Mouse (Mus musculus) midbrain, embryonic 12.5 days (tissue): Measurements from ENCODE around the gene Tnnt3. TPM values are rescaled to one million over a fixed set of nuclear protein-coding genes. Genes with fewer than 3 reads are reported as not detected.

Experiments used
- ATAC-seq: fragments of 200-750 bp; cut with Nextera tagmentation; 2 replicates; pipeline ENCODE4 v1.8.0; 2017; ENCODE audit warnings: low read depth, moderate TSS enrichment, moderate library complexity; ENCODE audit not compliant: low FRiP score
- H3K27ac ChIP-seq: fragments of 300-500 bp; sonication (generic); replicated peaks from 2 replicates; pipeline ENCODE4 v1.5.1; 2016; ENCODE audit warnings: mild to moderate bottlenecking
- H3K27me3 ChIP-seq: fragments of 300-500 bp; sonication (generic); 2 replicates; pipeline ENCODE4 v1.6.1; 2016; ENCODE audit warnings: mild to moderate bottlenecking
- H3K36me3 ChIP-seq: fragments of 300-500 bp; sonication (generic); 2 replicates; pipeline ENCODE4 v1.6.1; 2016
- H3K4me1 ChIP-seq: fragments of 300-500 bp; sonication (generic); 2 replicates; pipeline ENCODE4 v1.6.1; 2016
- H3K4me2 ChIP-seq: fragments of 300-500 bp; sonication (generic); replicated peaks from 2 replicates; pipeline ENCODE4 v1.6.1; 2016; ENCODE audit warnings: mild to moderate bottlenecking, moderate library complexity
- H3K4me3 ChIP-seq: fragments of 300-500 bp; sonication (generic); 2 replicates; pipeline ENCODE4 v1.5.1; 2016; ENCODE audit warnings: mild to moderate bottlenecking
- H3K9ac ChIP-seq: fragments of 300-500 bp; sonication (generic); replicated peaks from 2 replicates; pipeline ENCODE4 v1.6.1; 2016; ENCODE audit warnings: mild to moderate bottlenecking, moderate library complexity
- H3K9me3 ChIP-seq: fragments of 300-500 bp; sonication (generic); 2 replicates; pipeline ENCODE4 v1.6.1; 2016; ENCODE audit warnings: mild to moderate bottlenecking
- WGBS: fragments of 180-500 bp; shearing (Covaris S2); methylation state at CpG from one replicate; pipeline ENCODE4 v1.1.7; 2016; 5-methylcytosine and 5-hydroxymethylcytosine counted together
- polyA plus RNA-seq: library from polyadenylated mRNA; unstranded; fragments of >200 nt; fragmentation: Nextera tagmentation; extraction: Ambion mirVana; gene quantifications from 2 replicates; pipeline ENCODE4 v1.2.1, GENCODE M21; 2016

Tnnt3 gene
- polyA plus RNA-seq, 1 experiment from 2014 or later = 1.1 TPM

GRCm38 (mm10) chr7:142549941-142550763 is 51.5 kb downstream of the Tnnt3 start:
- H3K27ac ChIP-seq = no peak overlapping the region
- ATAC-seq = no peak
- H3K4me1 ChIP-seq = peaks cover 30% of the 10 kb centered on the region; the same call in 1 of the 2 replicates
- H3K9ac ChIP-seq = no peak overlapping the region
- no peaks in the 10 kb centered on the region for H3K9me3 ChIP-seq
- peaks cover 4% of the 10 kb centered on the region; the same call in 1 of the 2 replicates for H3K36me3 ChIP-seq
- no peak overlapping the region for H3K4me3 ChIP-seq
- H3K27me3 ChIP-seq = no peaks in the 10 kb centered on the region
- no peak overlapping the region for H3K4me2 ChIP-seq
- WGBS = 87% methylated on average over 10 of the region's 10 CpGs

- H3K36me3 ChIP-seq = no peaks in the 10 kb centered on the region
Measured at GRCm38 (mm10) chr7:142550935-142551373, 52.3 kb downstream of the Tnnt3 start.

GRCm38 (mm10) chr7:142551691-142552090 is 53.1 kb downstream of the Tnnt3 start:
- WGBS = 91% methylated on average over 5 of the region's 5 CpGs
- Histone ChIP-seq H3K4me2 (no peak overlapping the region), H3K27me3 (0 out of 2 replicates have a peak, but pooled peaks cover 5% of the 10 kb centered on the region), H3K27ac (no peak overlapping the region), H3K9ac (no peak overlapping the region), H3K9me3 (no peaks in the 10 kb centered on the region), H3K4me3 (no peak overlapping the region), H3K4me1 (peaks cover 30% of the 10 kb centered on the region; the same call in 1 of the 2 replicates), H3K36me3 (no peaks in the 10 kb centered on the region)
- ATAC-seq = no peak

More at GRCm38 (mm10) chr7:142550935-142551373, 52.3 kb downstream of the Tnnt3 start:
- no peak overlapping the region for H3K9ac ChIP-seq
- H3K4me3 ChIP-seq = no peak overlapping the region
- H3K4me1 ChIP-seq = peaks cover 30% of the 10 kb centered on the region; the same call in 1 of the 2 replicates
- no peak overlapping the region for H3K4me2 ChIP-seq
- ATAC-seq = no peak
- no peaks in the 10 kb centered on the region for H3K9me3 ChIP-seq
- 0 out of 2 replicates have a peak, but pooled peaks cover 5% of the 10 kb centered on the region for H3K27me3 ChIP-seq
- WGBS = 85% methylated on average over 14 of the region's 14 CpGs
- H3K27ac ChIP-seq = no peak overlapping the region

- no peak overlapping the region for H3K4me2 ChIP-seq
- ATAC-seq = no peak
- H3K27me3 ChIP-seq = 0 out of 2 replicates have a peak, but pooled peaks cover 5% of the 10 kb centered on the region
- peaks cover 33% of the 10 kb centered on the region; the same call in 1 of the 2 replicates for H3K4me1 ChIP-seq
- H3K9ac ChIP-seq = no peak overlapping the region
- H3K4me3 ChIP-seq = no peak overlapping the region
- 56% methylated on average over 13 of the region's 13 CpGs for WGBS
- H3K36me3 ChIP-seq = no peaks in the 10 kb centered on the region
- no peaks in the 10 kb centered on the region for H3K9me3 ChIP-seq
- 0 out of 2 replicates have a peak overlapping the region, but pooled peaks have one; percentile 6 for H3K27ac ChIP-seq
Measured at GRCm38 (mm10) chr7:142552591-142553416, 54.2 kb downstream of the Tnnt3 start.

GRCm38 (mm10) chr7:142553417-142554335 is 55.0 kb downstream of the Tnnt3 start:
- WGBS = 47% methylated on average over 11 of the region's 11 CpGs
- no peak overlapping the region for H3K9ac ChIP-seq
- H3K36me3 ChIP-seq = no peaks in the 10 kb centered on the region
- H3K4me3 ChIP-seq = no peak overlapping the region
- H3K4me1 ChIP-seq = peaks cover 29% of the 10 kb centered on the region; the same call in 1 of the 2 replicates
- no peak for ATAC-seq
- 0 out of 2 replicates have a peak overlapping the region, but pooled peaks have one; percentile 25 for H3K27ac ChIP-seq
- no peaks in the 10 kb centered on the region for H3K9me3 ChIP-seq
- H3K27me3 ChIP-seq = 0 out of 2 replicates have a peak, but pooled peaks cover 5% of the 10 kb centered on the region
- no peak overlapping the region for H3K4me2 ChIP-seq

- H3K9ac ChIP-seq = no peak overlapping the region
- H3K4me2 ChIP-seq = no peak overlapping the region
- ATAC-seq = no peak
- no peak overlapping the region for H3K4me3 ChIP-seq
- no peaks in the 10 kb centered on the region for H3K36me3 ChIP-seq
- 53% methylated on average over 1 of the region's 1 CpGs for WGBS
- H3K9me3 ChIP-seq = no peaks in the 10 kb centered on the region
- no peak overlapping the region for H3K27ac ChIP-seq
- H3K4me1 ChIP-seq = peaks cover 24% of the 10 kb centered on the region; the same call in 1 of the 2 replicates
- H3K27me3 ChIP-seq = 0 out of 2 replicates have a peak, but pooled peaks cover 5% of the 10 kb centered on the region
Measured at GRCm38 (mm10) chr7:142554625-142555024, 56.0 kb downstream of the Tnnt3 start.

- H3K9me3 ChIP-seq = no peaks in the 10 kb centered on the region
- H3K9ac ChIP-seq = no peak overlapping the region
- H3K4me3 ChIP-seq = no peak overlapping the region
- no peak for ATAC-seq
- H3K27ac ChIP-seq = no peak overlapping the region
- 88% methylated on average over 8 of the region's 8 CpGs for WGBS
- no peak overlapping the region for H3K4me2 ChIP-seq
- H3K27me3 ChIP-seq = 0 out of 2 replicates have a peak, but pooled peaks cover 5% of the 10 kb centered on the region
- H3K36me3 ChIP-seq = no peaks in the 10 kb centered on the region
- H3K4me1 ChIP-seq = peaks cover 24% of the 10 kb centered on the region; the same call in 1 of the 2 replicates
Measured at GRCm38 (mm10) chr7:142555366-142556088, 56.9 kb downstream of the Tnnt3 start.

GRCm38 (mm10) chr7:142556089-142556476 is 57.4 kb downstream of the Tnnt3 start:
- peaks cover 28% of the 10 kb centered on the region for H3K4me1 ChIP-seq
- 92% methylated on average over 2 of the region's 2 CpGs for WGBS
- H3K9ac ChIP-seq = no peak overlapping the region
- 0 out of 2 replicates have a peak, but pooled peaks cover 5% of the 10 kb centered on the region for H3K27me3 ChIP-seq
- no peak overlapping the region for H3K4me3 ChIP-seq
- no peak for ATAC-seq
- no peak overlapping the region for H3K4me2 ChIP-seq
- no peaks in the 10 kb centered on the region for H3K9me3 ChIP-seq
- H3K27ac ChIP-seq = no peak overlapping the region
- H3K36me3 ChIP-seq = no peaks in the 10 kb centered on the region

GRCm38 (mm10) chr7:142557696-142558095 is 59.1 kb downstream of the Tnnt3 start:
- Histone ChIP-seq H3K9me3 (no peaks in the 10 kb centered on the region), H3K4me3 (no peak overlapping the region), H3K36me3 (no peaks in the 10 kb centered on the region), H3K4me1 (peaks cover 38% of the 10 kb centered on the region), H3K4me2 (no peak overlapping the region), H3K27me3 (0 out of 2 replicates have a peak, but pooled peaks cover 5% of the 10 kb centered on the region), H3K27ac (no peak overlapping the region), H3K9ac (no peak overlapping the region)
- ATAC-seq = no peak
- WGBS = 21% methylated on average over 6 of the region's 6 CpGs

- Histone ChIP-seq H3K36me3 (no peaks in the 10 kb centered on the region), H3K4me1 (peaks cover 37% of the 10 kb centered on the region), H3K27me3 (0 out of 2 replicates have a peak, but pooled peaks cover 5% of the 10 kb centered on the region), H3K4me3 (no peak overlapping the region), H3K9me3 (no peaks in the 10 kb centered on the region), H3K4me2 (no peak overlapping the region), H3K27ac (no peak overlapping the region), H3K9ac (no peak overlapping the region)
- whole genome bisulfite sequencing = 91% methylated on average over 9 of the region's 9 CpGs
- no peak for ATAC-seq
Measured at GRCm38 (mm10) chr7:142558511-142559146, 60.0 kb downstream of the Tnnt3 start.
